Mouse (Mus musculus): Measurements from ENCODE around the gene 9530077C05Rik. TPM values are rescaled to one million over a fixed set of nuclear protein-coding genes. Genes with fewer than 3 reads are reported as not detected.

9530077C05Rik gene
- total RNA-seq, 2 experiments from 2014 or later, result 0.13 to 0.20 TPM

DNA sequence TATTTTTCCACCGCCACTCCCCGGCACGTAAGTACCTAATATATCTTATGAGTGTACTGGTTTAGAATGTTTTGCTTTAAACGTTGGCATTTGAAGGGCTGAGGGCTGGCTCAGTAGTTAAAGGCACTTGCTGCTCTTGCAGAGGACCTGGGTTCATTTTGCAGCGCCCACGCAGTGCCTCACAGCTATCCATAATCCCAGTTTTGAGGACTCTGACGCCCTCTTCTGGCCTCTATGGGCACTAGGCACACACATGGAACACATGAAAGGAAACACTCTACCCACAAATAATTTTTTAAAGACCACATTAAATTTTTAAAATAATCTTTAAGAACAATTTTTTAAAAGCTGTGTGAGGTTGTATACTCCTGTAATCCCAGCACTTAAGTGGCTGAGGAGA is 1.8 kb upstream of the 9530077C05Rik start:
- intact Hi-C loops (cut with DNase I), result loop anchor here (10.0 kb wide), 1 partner anchor 175 kb away; no protein-coding TSS in a partner anchor
- DNase-seq, result no peak

DNA sequence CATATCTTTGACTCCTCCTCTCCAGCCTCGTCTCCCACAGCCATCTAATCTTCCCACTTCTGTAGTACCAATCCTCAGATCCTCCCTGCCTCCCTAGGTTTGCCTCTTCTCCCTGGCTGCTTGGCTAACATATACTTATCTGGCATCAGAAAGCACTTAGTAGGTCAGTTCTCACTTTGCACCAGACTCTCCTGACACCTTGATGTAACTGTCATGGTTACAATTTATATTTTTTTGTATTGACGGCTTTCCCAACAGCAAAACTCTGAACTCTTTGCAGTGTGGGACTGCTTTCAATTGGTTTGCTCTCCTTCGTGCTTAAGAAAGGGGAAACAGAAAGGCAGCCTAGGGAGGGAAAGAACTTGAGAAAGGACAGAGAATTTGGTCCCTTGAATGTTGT is 4.9 kb downstream of the 9530077C05Rik start:
- DNase-seq, result no peak
- intact Hi-C loops (cut with DNase I), result no loop called here

DNA sequence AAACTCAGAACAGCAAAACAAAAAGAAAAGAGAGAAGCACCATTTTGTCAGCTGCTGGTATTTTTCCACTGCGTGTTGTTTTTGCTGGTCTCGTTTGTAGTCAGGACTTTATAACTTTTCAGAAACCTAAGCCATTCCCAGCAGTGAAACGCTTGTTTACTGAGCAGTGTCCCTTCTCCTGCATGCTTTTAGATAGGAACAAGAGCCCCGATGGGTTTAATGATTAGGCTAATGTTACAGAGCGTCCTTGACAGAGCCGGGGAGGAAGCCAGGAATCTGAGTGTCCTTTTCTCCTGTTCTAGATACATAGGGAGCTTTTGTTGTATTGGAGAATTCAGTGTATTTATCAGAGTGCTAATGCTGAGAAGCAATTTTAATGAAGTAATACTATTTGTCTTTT is 6.2 kb downstream of the 9530077C05Rik start:
- no peak for DNase-seq
- intact Hi-C loops (cut with DNase I), result no loop called here

DNA sequence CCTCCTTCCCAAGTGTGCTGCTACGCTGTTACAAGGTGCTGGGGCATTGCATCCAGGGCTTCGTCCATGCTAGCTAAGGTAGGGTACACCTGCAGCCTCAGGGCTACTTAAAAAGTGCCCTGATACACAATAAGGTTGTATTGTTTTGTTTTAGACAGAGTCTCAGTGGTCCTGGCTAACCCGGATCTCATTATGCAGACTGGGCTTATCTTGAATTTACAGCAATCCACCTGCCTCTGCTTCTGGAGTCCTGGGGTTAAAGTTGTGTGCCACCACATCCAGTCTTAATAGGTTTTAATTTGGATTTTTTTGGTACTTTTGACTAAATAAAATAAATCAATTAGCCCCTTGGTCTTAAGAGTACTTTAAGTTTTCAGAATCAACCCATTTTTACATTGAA is 8.6 kb downstream of the 9530077C05Rik start:
- DNase-seq, result no peak
- intact Hi-C loops (cut with DNase I), result no loop called here

DNA sequence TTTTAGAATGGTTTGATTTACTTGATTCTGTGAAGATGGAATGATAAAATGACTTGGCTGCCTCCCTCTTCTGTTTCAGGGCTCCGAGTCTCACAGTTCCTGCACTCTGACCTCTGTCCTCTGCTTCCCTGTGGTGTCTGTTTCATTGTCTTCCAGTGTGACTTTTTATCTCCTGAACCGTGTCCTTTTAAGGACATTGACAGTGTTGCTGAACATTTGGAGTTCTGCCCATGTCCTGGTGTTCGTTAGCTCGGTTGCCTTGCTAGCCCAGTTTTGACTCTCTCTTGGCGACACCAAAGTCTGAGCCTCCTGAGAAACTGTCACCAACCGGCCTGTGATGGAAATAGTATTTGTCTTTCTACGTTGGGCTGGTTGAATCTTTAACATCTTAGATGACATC is 9.2 kb downstream of the 9530077C05Rik start:
- intact Hi-C loops (cut with DNase I), result no loop called here
- DNase-seq, result no peak

DNA sequence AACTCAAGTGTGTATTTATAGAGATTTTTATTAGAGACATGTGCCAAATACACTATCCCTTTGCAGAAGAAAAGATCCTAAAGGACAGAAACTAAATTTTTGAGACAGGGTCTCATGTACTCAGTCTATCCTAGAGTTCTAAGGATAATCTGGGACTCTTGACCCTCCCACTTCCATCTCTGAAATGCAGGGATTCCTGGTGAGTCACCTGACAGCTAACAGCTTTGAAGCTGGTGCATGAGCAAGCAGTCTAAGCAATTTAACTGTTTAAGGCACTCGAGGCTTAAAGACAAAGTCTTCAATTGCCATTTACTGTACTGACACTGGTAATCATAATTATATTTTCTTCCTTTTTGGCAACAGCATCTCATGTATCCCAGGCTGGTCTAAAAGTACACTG is 11.2 kb downstream of the 9530077C05Rik start:
- intact Hi-C loops (cut with DNase I), result no loop called here
- no peak for DNase-seq

DNA sequence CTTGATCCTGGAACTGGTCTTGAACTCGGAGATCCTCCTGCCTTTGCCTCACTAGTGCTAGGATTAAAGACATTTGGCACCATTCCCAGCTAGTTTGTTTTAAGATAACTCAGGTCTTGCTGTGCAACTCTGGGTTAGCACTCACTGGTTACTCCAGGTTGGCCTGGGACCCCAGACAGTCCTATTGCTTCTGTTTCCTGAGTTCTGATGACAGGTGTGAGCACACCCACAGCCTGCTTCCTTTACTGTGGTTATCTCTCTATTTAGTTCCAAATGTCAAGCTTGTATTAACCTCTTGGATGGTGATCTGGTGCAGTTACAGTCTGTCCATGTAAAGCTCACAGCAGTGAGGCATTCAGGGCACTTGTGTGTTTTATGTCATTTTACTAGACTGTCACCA is 12.2 kb downstream of the 9530077C05Rik start:
- intact Hi-C loops (cut with DNase I), result no loop called here
- DNase-seq, result no peak

DNA sequence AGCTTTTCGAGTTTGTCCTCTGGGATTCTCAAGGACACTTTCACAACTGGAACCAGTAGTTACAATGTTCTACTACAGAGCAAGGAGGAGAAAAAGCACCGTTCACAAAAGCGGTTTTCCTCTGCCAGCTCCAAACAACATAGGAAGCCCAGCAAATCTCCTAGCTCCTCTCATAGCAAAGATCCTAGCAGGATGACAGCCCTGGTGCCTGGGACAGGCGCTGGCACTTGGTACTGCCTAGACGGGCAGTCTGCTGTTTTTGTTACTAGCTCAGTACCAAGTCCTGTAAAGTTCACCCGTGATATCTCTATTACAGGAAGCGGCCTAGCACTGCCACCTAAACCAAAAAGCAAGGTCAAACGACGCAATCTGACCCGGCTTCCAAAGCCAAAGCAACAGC is 12.9 kb downstream of the 9530077C05Rik start:
- intact Hi-C loops (cut with DNase I), result no loop called here
- no peak for DNase-seq

DNA sequence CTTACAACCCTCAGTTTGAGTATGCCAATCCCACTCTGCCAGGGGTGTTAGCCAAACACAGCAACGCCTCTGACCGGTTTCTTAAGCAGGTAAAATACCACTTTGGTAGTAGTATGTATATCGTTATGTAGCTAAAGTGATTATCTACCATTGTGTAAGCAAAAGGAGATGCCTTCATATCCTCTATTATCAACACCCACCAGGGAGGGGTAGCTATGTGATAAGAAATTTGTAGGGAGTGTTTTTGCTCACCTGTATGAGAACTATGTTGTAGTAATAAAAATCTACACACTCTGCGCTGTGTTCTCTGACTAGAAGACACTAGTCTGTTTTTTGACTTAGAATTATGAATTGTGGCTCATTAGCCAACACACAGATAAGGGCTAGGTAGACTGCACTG is 13.4 kb downstream of the 9530077C05Rik start:
- DNase-seq, result no peak
- intact Hi-C loops (cut with DNase I), result no loop called here

DNA sequence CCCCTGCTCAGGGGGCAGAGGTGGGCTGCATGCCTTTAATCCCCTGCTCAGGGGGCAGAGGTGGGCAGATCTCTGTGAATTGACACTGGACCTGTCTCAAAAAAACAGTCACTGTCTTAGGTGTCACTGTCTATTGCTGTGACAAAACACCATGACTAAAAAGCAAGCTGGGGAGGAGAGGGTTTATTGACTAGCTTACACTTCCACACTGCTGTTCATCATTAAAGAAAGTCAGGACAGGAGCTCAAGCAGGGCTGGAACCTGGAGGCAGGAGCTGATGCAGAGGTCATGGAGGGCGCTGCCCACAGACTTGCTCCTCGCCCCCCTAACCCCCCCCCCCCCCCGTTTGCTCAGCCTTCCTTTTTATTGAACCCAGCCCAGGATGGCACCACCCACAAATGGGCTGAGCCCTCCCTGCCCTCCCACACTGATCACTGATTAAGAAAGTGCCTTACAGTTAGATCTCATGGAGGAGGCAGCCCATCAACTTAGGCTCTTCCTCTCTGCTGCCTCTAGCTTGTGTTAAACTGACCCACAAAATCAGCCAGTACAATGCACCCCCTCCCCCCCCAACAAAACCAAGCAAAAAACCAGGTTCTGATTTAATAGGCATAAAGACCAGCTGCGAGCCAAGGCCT is 16.8 kb downstream of the 9530077C05Rik start:
- DNase-seq, result no peak
- intact Hi-C loops (cut with DNase I), result no loop called here

DNA sequence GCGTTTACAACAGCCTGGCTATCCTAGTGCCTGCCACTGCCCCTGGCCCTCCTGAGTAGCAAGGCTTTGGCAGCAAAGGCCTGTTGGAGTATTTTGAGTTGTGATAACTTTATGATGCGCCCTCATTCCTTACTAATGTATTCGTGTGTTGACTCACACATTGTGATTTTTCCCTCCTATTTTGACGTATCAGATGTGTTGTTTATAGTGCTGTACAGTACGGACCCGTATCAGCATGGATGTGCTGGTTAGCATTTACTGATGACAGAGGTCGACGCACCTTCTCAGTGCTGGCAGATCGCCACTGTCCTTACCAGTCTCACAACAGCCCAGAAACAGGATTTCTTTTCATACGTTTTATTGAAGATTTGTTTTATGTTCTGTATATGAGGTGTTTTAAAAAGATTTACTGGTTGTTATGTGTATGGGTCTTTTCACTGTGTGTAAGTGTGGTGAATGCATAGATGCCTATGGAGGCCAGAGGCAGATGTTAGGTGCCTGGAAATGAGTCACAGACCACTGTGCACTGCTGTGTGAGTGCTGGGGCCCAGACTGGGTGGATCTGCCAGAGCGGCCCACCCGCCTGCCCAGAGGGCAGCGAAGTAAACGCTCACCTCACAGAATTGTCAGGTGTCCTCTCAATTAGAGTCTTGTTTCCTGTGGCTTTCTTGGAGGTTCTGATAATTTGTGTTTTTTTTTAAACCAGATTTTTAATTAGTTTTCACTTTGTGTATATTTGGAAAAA is 17.5 kb downstream of the 9530077C05Rik start:
- no peak for DNase-seq
- intact Hi-C loops (cut with DNase I), result no loop called here

DNA sequence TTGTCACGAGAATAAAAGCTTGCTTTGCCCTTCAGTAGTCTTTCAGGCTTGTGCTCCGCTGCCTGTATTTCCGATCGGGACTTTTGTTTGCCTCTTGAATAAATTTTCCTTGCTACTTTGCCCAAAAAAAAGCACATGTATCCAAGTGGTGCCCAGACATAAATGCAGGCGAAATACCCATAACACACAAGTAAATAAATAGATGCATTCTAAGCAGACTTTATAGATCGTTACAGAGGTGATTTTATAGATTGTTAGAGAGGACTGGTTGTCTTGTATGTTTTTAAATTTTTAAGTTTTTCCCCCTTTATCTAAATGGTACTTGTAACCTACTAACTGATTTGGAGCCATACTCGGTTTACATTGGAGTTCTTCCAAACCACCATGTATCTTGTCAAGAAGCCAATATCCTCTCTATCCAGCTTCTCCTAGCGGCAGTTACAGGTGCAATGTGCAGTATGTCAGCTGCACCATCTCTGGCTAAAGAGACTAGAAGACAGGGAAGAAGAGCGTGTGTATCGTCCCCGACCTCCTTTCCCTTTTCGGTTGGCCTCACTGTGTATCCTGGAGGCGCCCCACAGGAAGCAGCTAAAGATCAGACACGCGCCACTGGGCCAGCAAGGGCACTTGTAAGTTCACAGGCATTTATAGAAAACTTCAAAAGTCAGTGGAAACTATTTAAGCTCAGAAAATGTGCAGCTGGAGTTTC is 18.4 kb downstream of the 9530077C05Rik start:
- intact Hi-C loops (cut with DNase I), result no loop called here
- DNase-seq, result no peak

DNA sequence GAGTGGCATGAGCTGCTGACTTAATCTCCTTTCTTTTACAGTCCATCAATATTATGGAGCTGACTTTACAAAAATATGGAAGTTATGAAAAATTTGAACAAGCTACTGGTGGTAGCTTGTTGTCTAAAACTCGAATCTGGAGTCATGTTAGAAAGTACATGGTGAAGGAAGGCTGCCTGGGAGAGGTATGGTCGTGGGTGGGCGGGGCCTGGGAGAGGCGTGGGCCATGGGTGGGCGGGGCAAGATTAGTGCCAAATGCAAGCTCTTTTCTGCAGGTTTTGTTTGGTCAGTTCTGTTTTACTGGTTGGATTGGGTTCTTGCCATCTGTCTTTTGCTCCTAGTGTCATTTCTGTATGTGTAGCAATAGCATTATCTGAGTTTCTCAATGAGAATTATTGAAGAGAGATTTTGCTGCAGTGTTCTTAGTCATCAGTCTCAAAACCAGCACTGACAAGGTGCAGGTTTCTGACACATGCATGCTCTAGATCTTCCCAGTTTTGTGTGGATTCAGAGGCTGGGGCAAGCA is 19.1 kb downstream of the 9530077C05Rik start:
- no peak for DNase-seq
- intact Hi-C loops (cut with DNase I), result no loop called here

DNA sequence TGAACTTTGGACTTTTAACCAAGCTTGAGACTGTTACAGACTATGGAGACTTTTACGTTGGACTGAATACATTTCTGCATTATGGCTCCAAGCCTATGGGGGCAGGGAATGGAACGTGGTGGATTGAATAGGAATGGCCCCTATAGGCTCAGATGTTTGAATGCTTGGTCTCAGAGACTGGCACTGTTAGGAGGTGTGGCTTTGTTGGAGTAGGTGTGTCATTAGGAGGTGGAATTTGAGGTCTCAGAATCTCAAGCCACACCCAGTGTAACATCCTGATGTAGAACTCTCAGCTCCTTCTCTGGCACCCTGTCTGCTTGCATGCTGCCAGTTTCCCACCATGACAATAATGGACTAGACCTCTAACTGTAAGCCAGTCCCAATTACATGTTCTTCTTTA is 21.9 kb downstream of the 9530077C05Rik start:
- intact Hi-C loops (cut with DNase I), result no loop called here
- DNase-seq, result no peak

DNA sequence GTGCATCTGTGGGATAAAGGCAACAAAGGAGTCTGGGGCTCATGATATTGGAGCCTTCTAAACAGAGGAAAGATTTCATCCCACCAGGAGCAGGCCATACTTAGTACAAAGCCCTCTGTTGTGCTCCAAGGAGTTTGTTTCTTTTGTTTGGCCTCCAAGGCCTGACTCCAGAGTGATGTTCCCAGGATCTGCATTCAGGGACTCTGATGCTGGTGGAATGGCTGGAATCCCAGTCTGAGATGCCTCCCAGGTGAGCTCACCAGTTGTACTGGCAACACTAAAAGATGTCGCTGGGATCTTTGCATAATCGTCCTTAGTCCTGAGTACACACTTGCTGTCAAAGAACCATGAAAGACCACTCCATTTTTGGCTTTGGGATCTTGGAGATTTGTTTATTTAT is 22.8 kb downstream of the 9530077C05Rik start:
- DNase-seq, result no peak
- intact Hi-C loops (cut with DNase I), result no loop called here

DNA sequence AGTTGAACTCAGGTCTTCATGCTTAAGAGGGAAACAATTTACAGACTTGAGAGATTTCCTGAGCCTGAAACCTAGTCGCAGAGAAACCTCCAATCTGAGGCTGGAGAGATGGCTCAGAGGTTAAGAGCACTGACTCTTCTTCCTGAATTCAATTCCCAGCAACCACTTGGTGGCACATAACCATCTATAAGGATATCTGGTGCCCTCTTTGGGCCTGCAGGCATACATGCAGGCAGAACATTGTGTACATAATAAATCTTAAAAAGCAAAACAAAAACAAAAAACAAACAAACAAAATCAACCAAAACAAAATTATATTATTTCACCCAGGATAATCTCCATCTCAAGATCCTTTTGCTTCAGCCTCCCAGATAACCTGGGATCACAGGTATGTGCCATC is 27.5 kb downstream of the 9530077C05Rik start:
- intact Hi-C loops (cut with DNase I), result no loop called here

DNA sequence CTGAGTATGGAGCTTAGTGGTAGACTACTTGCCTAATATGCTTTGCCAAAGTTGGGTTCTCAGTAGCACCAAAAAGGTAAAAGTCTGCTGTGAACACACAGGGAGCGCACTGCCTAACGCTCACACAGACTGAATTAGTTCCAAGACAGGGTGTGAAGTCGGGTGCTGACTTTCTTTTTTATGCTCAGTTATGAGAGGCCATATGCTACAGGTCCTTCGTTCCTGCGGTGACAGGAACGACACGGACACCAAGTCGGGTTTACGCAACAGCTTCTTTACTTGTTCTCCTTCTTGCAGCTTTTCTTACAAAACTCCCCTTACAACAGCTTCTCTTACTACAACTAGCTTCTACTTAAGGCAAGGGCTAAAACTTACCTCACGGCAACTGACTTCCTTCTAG is 31.8 kb downstream of the 9530077C05Rik start:
- DNase-seq, result no peak
- intact Hi-C loops (cut with DNase I), result no loop called here

More for the DNA sequence above, 27.5 kb downstream of the 9530077C05Rik start:
- DNase-seq, result no peak

DNA sequence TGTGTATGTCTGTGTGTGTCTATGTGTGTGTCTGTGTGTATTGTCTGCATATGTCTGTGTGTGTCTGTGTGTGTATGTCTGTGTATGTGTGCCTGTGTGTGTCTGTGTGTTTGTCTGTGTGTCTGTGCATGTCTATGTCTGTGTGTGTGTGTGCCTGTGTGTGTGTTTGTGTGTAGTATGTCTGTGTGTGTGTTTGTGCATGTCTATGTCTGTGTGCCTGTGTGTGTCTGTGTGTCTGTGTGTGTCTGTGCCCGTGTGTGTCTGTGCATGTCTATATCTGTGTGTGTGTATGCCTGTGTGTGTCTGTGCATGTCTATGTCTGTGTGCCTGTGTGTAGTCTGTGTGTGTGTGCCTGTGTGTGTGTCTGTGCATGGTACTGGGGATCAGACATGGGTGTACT is 33.8 kb downstream of the 9530077C05Rik start:
- intact Hi-C loops (cut with DNase I), result no loop called here
- no peak for DNase-seq

DNA sequence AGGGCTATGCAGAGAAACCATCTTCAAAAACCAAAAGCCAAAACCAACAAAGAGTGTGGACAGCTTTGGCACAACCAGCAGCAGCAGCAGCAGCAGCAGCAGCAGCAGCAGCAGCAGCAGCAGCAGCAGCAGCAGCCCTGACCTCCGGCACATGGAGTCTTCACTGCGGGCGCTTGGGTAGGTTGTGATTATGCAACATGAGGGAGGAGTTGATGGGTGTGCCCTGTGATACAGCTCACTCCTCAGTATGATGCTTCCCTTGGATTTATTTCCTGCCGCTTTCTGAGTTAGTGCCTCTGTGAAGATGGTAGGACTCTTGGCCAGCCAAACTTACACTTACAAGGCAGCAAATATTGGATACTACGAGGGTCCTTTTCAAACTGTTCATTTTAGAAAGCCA is 35.9 kb downstream of the 9530077C05Rik start:
- DNase-seq, result no peak
- intact Hi-C loops (cut with DNase I), result no loop called here

DNA sequence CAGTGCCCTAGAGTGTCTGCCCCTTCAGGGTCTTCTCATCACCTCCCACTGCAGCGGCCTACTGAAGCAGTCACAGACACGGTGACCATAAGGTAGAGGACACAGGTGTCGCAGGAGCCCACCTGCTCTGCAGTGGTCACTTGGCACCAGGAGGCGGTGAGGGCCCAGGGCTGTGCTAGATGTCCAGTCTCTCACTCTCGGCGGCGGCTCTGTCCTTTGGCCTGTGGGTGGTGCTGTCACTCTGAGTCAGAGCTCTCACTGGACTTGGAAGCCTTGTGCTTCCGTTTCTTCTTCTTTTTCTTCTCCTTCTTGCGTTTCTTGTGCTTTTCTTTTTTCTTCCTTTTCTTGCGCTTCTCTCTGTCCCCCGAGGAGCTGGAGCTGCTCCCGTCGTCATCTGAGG is 37.1 kb downstream of the 9530077C05Rik start:
- intact Hi-C loops (cut with DNase I), result no loop called here
- DNase-seq, result no peak

DNA sequence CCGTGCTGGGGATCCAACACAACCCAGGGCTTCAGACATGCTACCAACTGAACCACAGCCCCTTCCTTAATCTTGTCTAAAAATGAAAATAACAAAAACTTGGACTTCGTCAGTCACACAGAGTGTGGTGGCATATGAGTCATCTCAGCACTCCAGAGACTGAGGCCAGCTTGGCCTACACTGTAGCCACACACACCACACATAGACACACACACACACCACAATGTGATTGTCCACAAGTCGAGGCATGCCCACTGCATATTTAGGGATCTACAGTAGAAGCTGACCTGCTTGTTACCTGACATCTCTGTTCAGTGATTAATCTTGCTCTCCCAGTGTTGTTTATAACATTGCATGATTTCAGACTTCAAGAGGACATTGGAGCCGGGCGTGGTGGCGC is 37.9 kb downstream of the 9530077C05Rik start:
- DNase-seq, result no peak
- intact Hi-C loops (cut with DNase I), result no loop called here

DNA sequence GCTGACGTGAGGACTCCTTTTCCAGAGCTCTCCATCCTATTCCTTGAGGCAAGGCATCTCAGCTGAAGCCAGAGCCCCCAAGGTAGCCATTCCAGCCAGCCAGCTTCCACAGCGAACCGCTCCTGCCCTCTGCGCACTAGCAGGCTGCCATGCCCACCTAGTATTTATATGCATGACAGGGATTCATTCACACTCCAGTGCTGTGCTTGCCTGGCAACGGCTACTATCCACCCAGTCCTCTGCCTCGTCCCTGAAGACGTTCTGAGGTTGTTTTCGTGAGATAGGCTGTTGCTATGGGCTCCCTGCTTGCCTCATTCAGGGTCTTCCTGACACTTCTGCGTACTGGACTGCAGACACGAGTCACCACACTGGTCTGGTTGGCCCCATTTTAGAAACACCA is 41.4 kb downstream of the 9530077C05Rik start:
- intact Hi-C loops (cut with DNase I), result no loop called here
- no peak for DNase-seq
